Mouse (Mus musculus) frontal cortex, adult 2 months (tissue): ENCODE measurements at regions not wholly inside any gene's neighbourhood (a gene's known extent, or its start where the extent isn't known, plus 50 kb on each side); places are given as distances from the start of the nearest gene placed in this dataset.

Experiments
- DNase-seq, 2 experiments: peaks; one replicate each; pipeline ENCODE4 v3.0.0; 2022; ENCODE audit warnings: low spot score in 1 of 2; ENCODE audit errors: extremely low spot score in 1 of 2

GRCm38 (mm10) chr5:111649012-111649411 lies 84.7 kb upstream of the Gm26897 start:
- peak; percentile 51 to 76 for DNase-seq

GRCm38 (mm10) chr5:111652472-111652871 lies 81.3 kb upstream of the Gm26897 start:
- no peak for DNase-seq

GRCm38 (mm10) chr5:111656436-111656835 lies 77.3 kb upstream of the Gm26897 start:
- DNase-seq, result no peak

GRCm38 (mm10) chr5:111657759-111658429 lies 75.8 kb upstream of the Gm26897 start:
- no peak for DNase-seq

DNA sequence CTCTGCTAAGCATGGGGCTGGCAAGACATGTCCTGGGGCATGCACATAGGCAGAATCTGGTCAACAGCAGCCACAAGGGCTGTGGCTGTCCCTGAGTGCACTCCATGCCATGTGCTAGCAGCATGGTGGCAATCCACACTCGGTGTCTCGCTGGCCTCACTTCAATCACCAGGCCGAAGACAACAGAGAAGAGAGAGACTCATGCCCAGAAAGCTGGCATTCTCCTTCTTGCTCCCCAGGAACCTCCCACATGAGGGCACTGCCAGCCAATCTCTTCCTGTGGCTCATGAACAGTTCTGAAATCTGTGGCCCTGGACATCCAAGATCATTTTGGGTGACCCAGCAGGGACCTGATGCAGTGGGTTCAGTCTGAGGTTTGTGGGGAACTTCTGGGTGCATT lies 74.5 kb upstream of the Gm26897 start:
- DNase-seq, result no peak

DNA sequence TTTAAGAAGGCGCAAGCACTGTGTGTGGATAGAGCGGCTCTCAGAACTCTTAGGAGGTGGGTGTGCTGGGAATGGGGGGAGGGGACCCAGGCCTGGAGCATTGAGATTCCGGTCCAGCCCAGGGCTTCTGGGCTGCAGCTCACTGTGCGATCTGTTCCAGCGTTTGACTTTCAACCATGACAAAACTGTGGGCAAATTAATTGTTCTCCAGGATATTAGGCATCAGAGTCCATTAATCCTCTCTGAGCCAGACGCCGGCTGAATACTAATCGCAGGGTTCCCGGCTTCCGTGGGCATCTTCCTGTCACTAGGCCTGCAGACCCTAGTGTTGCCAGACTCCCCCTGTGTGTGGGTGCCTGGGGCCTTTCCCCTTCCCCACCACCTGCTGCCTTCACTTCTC lies 73.3 kb upstream of the Gm26897 start:
- no peak for DNase-seq

GRCm38 (mm10) chr5:111660968-111661367 lies 72.8 kb upstream of the Gm26897 start:
- DNase-seq, result no peak

GRCm38 (mm10) chr5:111661971-111662370 lies 71.8 kb upstream of the Gm26897 start:
- no peak for DNase-seq

DNA sequence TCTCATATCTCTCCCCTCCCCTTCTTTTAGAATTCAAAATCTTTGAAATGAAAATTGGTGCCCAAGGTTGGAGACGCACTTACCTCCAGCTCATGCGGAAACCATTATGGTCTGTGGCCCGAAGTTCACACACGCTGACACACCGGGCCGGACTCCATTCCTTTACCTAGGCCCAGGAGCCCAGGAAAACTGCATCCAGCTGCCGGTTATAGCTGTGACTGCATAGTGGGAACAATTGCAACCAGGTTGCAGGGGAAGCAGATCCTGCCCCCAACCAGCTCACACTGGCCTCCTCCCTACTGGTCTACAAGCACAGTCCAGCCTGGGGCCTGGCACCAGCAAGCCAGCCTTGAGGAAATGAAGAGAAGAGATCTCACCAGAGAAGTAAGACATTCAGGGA lies 69.9 kb upstream of the Gm26897 start:
- DNase-seq, result no peak

DNA sequence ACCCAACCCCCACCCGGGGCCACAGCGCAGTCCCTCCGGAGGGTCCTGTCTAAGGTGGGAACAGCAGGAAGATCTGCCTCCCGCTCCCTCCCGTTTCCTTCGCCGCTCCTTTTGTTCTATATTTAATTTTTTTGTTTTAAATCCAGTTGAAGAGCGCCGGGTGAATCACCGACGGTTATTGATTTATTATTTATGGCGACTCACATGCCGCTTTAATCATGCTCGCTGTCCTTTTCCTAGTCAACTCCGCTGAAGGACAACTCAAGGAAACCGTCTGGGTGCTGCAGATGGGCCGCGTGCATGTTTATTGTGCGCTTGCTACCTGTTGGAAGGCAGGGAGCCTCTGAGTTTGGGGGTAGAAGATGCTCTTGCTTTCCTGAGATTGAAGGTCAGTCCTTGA lies 68.3 kb upstream of the Gm26897 start:
- DNase-seq, result no peak

DNA sequence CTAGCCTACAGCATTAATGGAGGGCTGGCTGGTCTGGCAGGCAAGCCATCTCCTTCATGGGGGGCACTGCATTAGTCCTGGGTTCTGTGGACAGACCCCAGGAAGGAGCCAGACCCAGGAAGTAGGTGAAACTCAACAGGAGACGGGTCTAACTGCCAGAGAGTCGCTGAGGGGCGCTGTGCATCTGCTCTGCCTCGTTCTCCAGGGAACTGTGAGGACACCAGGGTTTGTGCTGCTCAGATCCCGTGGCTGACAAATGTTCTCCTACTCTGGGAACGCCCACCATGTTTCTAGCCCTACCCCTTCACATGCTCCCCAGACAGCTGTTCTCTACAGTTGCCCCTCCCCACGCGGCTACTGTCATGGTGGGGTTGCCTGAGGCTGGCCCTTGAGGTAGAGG lies 67.7 kb upstream of the Gm26897 start:
- no peak for DNase-seq

DNA sequence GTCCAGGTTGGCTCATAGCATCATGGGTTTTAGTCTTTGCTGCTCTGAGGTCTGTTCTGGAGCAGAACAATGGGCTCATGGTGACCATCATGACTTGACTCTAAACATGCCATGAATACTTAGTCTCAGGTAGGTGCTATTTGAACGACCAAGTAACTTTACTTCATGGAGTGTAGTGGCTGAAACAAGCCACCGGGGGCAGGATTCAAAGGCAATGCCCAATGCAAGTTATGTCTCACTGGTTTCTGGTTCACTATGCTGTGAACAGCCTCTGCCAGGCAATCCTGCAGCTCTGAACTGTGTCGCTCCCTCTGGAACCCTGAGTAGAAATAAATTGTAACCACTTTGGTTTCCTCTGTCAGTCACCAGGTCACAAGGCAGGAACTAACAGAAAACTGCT lies 65.8 kb upstream of the Gm26897 start:
- no peak for DNase-seq

DNA sequence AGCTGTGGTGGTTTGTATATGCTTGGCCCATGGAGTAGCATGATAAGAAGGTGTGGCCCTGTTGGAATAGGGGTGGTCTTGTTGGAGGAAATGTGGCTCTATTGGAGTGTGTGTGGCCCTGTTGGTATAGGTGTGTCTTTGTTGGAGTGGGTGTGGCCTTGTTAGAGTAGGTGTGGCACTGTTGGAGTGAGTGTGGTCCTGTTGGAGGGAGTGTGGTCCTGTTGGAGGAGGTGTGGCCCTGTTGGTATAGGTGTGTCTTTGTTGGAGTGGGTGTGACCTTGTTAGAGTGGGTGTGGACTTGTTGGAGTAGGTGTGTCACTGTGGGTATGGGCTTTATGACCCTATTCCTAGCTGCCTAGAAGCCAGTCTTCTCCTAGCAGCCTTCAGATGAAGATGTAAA lies 64.6 kb upstream of the Gm26897 start:
- no peak for DNase-seq

GRCm38 (mm10) chr5:111671762-111672161 lies 62.0 kb upstream of the Gm26897 start:
- DNase-seq, result no peak

- DNase-seq, result no peak
Measured at GRCm38 (mm10) chr5:111674976-111675672, 58.6 kb upstream of the Gm26897 start.

GRCm38 (mm10) chr5:111675673-111676261 lies 58.0 kb upstream of the Gm26897 start:
- DNase-seq, result peak in 1 of 2 experiments; percentile 51

- peak in 1 of 2 experiments; percentile 55 for DNase-seq
Measured at GRCm38 (mm10) chr5:111677847-111678311, 55.8 kb upstream of the Gm26897 start.

DNA sequence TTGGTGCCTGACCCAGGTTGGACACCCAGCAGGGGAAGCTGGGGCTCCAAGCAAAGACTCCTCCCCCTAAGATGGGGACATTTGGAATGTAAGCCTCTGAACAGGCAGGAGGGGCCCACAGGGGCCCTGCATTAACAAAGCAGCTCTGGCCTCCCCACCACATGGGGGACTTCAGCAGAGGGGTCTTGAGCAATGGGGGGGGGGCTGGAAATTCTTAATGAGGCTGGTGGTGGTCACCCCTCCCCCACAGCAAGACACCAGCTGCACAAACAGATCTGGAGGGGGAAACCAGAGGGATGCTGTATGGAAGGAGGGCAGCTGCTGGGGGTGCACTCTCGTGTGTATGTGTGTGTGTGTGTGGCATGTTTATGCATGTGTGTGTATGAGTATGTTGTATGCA lies 55.2 kb upstream of the Gm26897 start:
- no peak for DNase-seq

GRCm38 (mm10) chr5:111681362-111682028 lies 52.2 kb upstream of the Gm26897 start:
- peak in 1 of 2 experiments; percentile 50 for DNase-seq

DNA sequence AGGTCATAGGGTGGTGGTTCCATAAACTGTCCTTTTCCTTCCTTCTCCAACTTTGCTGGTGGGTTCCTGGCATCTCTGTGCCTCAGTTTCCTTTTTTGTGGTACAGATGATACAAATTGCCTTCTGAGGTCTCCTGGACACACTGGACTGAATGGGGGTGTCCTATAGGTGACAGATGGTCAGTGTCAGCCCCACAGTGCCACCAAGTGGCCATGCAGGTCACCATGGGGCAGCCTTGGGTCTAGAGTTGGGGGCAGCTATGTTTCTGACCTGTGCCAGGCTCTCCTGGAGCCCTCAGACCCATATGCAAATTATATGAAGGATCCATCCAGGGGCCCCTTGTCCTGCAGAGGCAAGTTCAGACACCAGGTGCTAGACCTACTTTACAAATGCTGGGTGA lies 50.8 kb upstream of the Gm26897 start:
- no peak for DNase-seq
